Mouse (Mus musculus): ENCODE results near the gene Ephb2. TPM values are rescaled to one million over a fixed set of nuclear protein-coding genes. Genes with fewer than 3 reads are reported as not detected.

The Ephb2 gene
- total RNA-seq, 2 experiments from 2014 or later, result 0.09 TPM; not detected in 1

Other genes with a start within 250 kb of the Ephb2 start
- 15.5 and 23.1 TPM in 2 replicates for gene Kdm1a, start 233.3 kb downstream of the Ephb2 start, total RNA-seq (2015; ENCODE audit: low replicate concordance)
- gene Kdm1a, start 233.3 kb downstream of the Ephb2 start, total RNA-seq (2017; ENCODE audit: low replicate concordance), result 34.8 and 47.0 TPM in 2 replicates
- not detected in 2 replicates for gene Tex46, start 225.6 kb downstream of the Ephb2 start, total RNA-seq (2015; ENCODE audit: low replicate concordance)
- gene Tex46, start 225.6 kb downstream of the Ephb2 start, total RNA-seq (2017; ENCODE audit: low replicate concordance), result not detected in 2 replicates
- gene Lactbl1, start 213.4 kb downstream of the Ephb2 start, total RNA-seq (2015; ENCODE audit: low replicate concordance), result not detected in 2 replicates
- gene Lactbl1, start 213.4 kb downstream of the Ephb2 start, total RNA-seq (2017; ENCODE audit: low replicate concordance), result not detected in 2 replicates
- gene C1qb, start 50.2 kb upstream of the Ephb2 start, total RNA-seq (2015; ENCODE audit: low replicate concordance), result 65.4 and 84.5 TPM in 2 replicates
- 20.3 and 29.7 TPM in 2 replicates for gene C1qb, start 50.2 kb upstream of the Ephb2 start, total RNA-seq (2017; ENCODE audit: low replicate concordance)
- 27.1 and 31.3 TPM in 2 replicates for gene C1qc, start 57.1 kb upstream of the Ephb2 start, total RNA-seq (2015; ENCODE audit: low replicate concordance)
- gene C1qc, start 57.1 kb upstream of the Ephb2 start, total RNA-seq (2017; ENCODE audit: low replicate concordance), result 26.6 and 32.5 TPM in 2 replicates
- gene C1qa, start 62.8 kb upstream of the Ephb2 start, total RNA-seq (2015; ENCODE audit: low replicate concordance), result 30.1 and 40.9 TPM in 2 replicates
- 34.8 and 35.7 TPM in 2 replicates for gene C1qa, start 62.8 kb upstream of the Ephb2 start, total RNA-seq (2017; ENCODE audit: low replicate concordance)
- gene Epha8, start 120.8 kb upstream of the Ephb2 start, total RNA-seq (2015; ENCODE audit: low replicate concordance), result not detected in 2 replicates
- gene Epha8, start 120.8 kb upstream of the Ephb2 start, total RNA-seq (2017; ENCODE audit: low replicate concordance), result not detected in 2 replicates
- 0.42 and 0.58 TPM in 2 replicates for gene Zbtb40, start 212.8 kb upstream of the Ephb2 start, total RNA-seq (2015; ENCODE audit: low replicate concordance)
- gene Zbtb40, start 212.8 kb upstream of the Ephb2 start, total RNA-seq (2017; ENCODE audit: low replicate concordance), result 2.9 and 4.4 TPM in 2 replicates

Measured in erythroblast, adult 5-6 weeks (primary cell).